Mouse (Mus musculus) limb, embryonic 12.5 days (tissue): Measurements from ENCODE around the gene Slc22a7. TPM values are rescaled to one million over a fixed set of nuclear protein-coding genes. Genes with fewer than 3 reads are reported as not detected.
A peak's percentile ranks its signal among the peaks of the same experiment; 100 is the strongest.

Source experiments
- ATAC-seq: fragments of 200-750 bp; cut with Nextera tagmentation; 2 replicates; pipeline ENCODE4 v1.8.0; 2017; ENCODE audit warnings: low read depth, moderate TSS enrichment; ENCODE audit not compliant: insufficient number of reproducible peaks, insufficient read depth, low FRiP score, low TSS enrichment
- H3K27ac ChIP-seq: fragments of 300-500 bp; sonication (generic); 2 replicates; pipeline ENCODE4 v1.5.1; 2016; ENCODE audit warnings: mild to moderate bottlenecking, moderate library complexity
- H3K27me3 ChIP-seq: fragments of 300-500 bp; sonication (generic); 2 replicates; pipeline ENCODE4 v1.6.1; 2016; ENCODE audit warnings: mild to moderate bottlenecking, moderate library complexity
- H3K36me3 ChIP-seq: fragments of 300-500 bp; sonication (generic); 2 replicates; pipeline ENCODE4 v1.6.1; 2016; ENCODE audit warnings: mild to moderate bottlenecking, moderate library complexity
- H3K4me1 ChIP-seq: fragments of 300-500 bp; sonication (generic); replicated peaks from 2 replicates; pipeline ENCODE4 v1.6.1; 2016
- H3K4me2 ChIP-seq: fragments of 300-500 bp; sonication (generic); 2 replicates; pipeline ENCODE4 v1.6.1; 2016; ENCODE audit warnings: mild to moderate bottlenecking, moderate library complexity
- H3K4me3 ChIP-seq: fragments of 300-500 bp; sonication (generic); replicated peaks from 2 replicates; pipeline ENCODE4 v1.5.1; 2016; ENCODE audit warnings: mild to moderate bottlenecking
- H3K9ac ChIP-seq: fragments of 300-500 bp; sonication (generic); replicated peaks from 2 replicates; pipeline ENCODE4 v1.6.1; 2016; ENCODE audit warnings: mild to moderate bottlenecking, moderate library complexity
- H3K9me3 ChIP-seq: fragments of 300-500 bp; sonication (generic); 2 replicates; pipeline ENCODE4 v1.6.1; 2016; ENCODE audit warnings: mild to moderate bottlenecking, moderate library complexity
- WGBS: fragments of 180-500 bp; shearing (Covaris S2); methylation state at CpG from one replicate; pipeline ENCODE4 v1.1.7; 2016; 5-methylcytosine and 5-hydroxymethylcytosine counted together
- polyA plus RNA-seq: library from polyadenylated mRNA; unstranded; fragments of >200 nt; fragmentation: Nextera tagmentation; extraction: Ambion mirVana; gene quantifications from 2 replicates; pipeline ENCODE4 v1.2.1, GENCODE M21; 2016

Gene Slc22a7
- polyA plus RNA-seq, 1 experiment from 2014 or later, result not detected

GRCm38 (mm10) chr17:46460673-46461072, 22.4 kb upstream of the Slc22a7 start:
- Histone ChIP-seq H3K4me3 (peak overlapping the region; percentile 37), H3K4me2 (peak overlapping the region; percentile 60), H3K9me3 (no peaks in the 10 kb centered on the region), H3K36me3 (no peaks in the 10 kb centered on the region), H3K4me1 (peaks cover 13% of the 10 kb centered on the region), H3K27me3 (peaks cover 80% of the 10 kb centered on the region), H3K9ac (peak overlapping the region; percentile 45; the same call in 1 of the 2 replicates), H3K27ac (no peak overlapping the region)
- no peak for ATAC-seq
- 1% methylated on average over 32 of the region's 32 CpGs for WGBS

GRCm38 (mm10) chr17:46458439-46458838, 20.2 kb upstream of the Slc22a7 start:
- Histone ChIP-seq H3K27ac (no peak overlapping the region), H3K4me3 (no peak overlapping the region), H3K36me3 (no peaks in the 10 kb centered on the region), H3K9ac (no peak overlapping the region), H3K27me3 (peaks cover 93% of the 10 kb centered on the region), H3K4me1 (peaks cover 34% of the 10 kb centered on the region), H3K4me2 (no peak overlapping the region), H3K9me3 (no peaks in the 10 kb centered on the region)
- WGBS, result 43% methylated on average over 3 of the region's 3 CpGs
- ATAC-seq, result no peak

- H3K4me1 ChIP-seq, result peaks cover 41% of the 10 kb centered on the region
- no peaks in the 10 kb centered on the region for H3K36me3 ChIP-seq
- no peak for ATAC-seq
- peaks cover 98% of the 10 kb centered on the region for H3K27me3 ChIP-seq
- H3K4me2 ChIP-seq, result no peak overlapping the region
- no peaks in the 10 kb centered on the region for H3K9me3 ChIP-seq
- no peak overlapping the region for H3K9ac ChIP-seq
- no peak overlapping the region for H3K27ac ChIP-seq
- no peak overlapping the region for H3K4me3 ChIP-seq
- 9% methylated on average over 10 of the region's 10 CpGs for WGBS
Observed at GRCm38 (mm10) chr17:46457791-46458190, 19.5 kb upstream of the Slc22a7 start.

- Histone ChIP-seq H3K4me3 (peak overlapping the region; percentile 50), H3K4me1 (peaks cover 34% of the 10 kb centered on the region), H3K4me2 (peak overlapping the region; percentile 91), H3K36me3 (no peaks in the 10 kb centered on the region), H3K9ac (peak overlapping the region; percentile 56), H3K27me3 (peaks cover 84% of the 10 kb centered on the region), H3K9me3 (no peaks in the 10 kb centered on the region; the same call in 1 of the 2 replicates), H3K27ac (no peak overlapping the region)
- 0 out of 2 replicates have a peak, but pooled peaks have one; percentile 52 for ATAC-seq
- WGBS, result under 1% methylated on average over 29 of the region's 33 CpGs
Observed at GRCm38 (mm10) chr17:46455110-46455691, 16.9 kb upstream of the Slc22a7 start.

- WGBS, result 2% methylated on average over 9 of the region's 9 CpGs
- Histone ChIP-seq H3K9ac (peak overlapping the region; percentile 56), H3K4me3 (peak overlapping the region; percentile 50), H3K4me1 (peaks cover 34% of the 10 kb centered on the region), H3K36me3 (no peaks in the 10 kb centered on the region), H3K9me3 (no peaks in the 10 kb centered on the region; the same call in 1 of the 2 replicates), H3K27me3 (peaks cover 82% of the 10 kb centered on the region), H3K27ac (no peak overlapping the region), H3K4me2 (peak overlapping the region; percentile 91)
- no peak for ATAC-seq
Observed at GRCm38 (mm10) chr17:46454539-46454938, 16.3 kb upstream of the Slc22a7 start.

GRCm38 (mm10) chr17:46453970-46454411, 15.7 kb upstream of the Slc22a7 start:
- peak overlapping the region; percentile 91 for H3K4me2 ChIP-seq
- H3K27me3 ChIP-seq, result peaks cover 77% of the 10 kb centered on the region
- H3K36me3 ChIP-seq, result no peaks in the 10 kb centered on the region
- 2% methylated on average over 26 of the region's 26 CpGs for WGBS
- H3K9ac ChIP-seq, result peak overlapping the region; percentile 59
- H3K4me1 ChIP-seq, result peaks cover 34% of the 10 kb centered on the region
- no peak overlapping the region for H3K27ac ChIP-seq
- no peaks in the 10 kb centered on the region; the same call in 1 of the 2 replicates for H3K9me3 ChIP-seq
- H3K4me3 ChIP-seq, result peak overlapping the region; percentile 50
- ATAC-seq, result no peak

- WGBS, result 5% methylated on average over 13 of the region's 13 CpGs
- peaks cover 34% of the 10 kb centered on the region for H3K4me1 ChIP-seq
- no peak overlapping the region; the same call in 1 of the 2 replicates for H3K9ac ChIP-seq
- ATAC-seq, result no peak
- H3K4me3 ChIP-seq, result peak overlapping the region; percentile 50; the same call in 1 of the 2 replicates
- peak overlapping the region; percentile 91 for H3K4me2 ChIP-seq
- H3K9me3 ChIP-seq, result no peaks in the 10 kb centered on the region; the same call in 1 of the 2 replicates
- no peaks in the 10 kb centered on the region for H3K36me3 ChIP-seq
- H3K27ac ChIP-seq, result no peak overlapping the region
- H3K27me3 ChIP-seq, result peaks cover 71% of the 10 kb centered on the region
Observed at GRCm38 (mm10) chr17:46453302-46453948, 15.2 kb upstream of the Slc22a7 start.

- peaks cover 64% of the 10 kb centered on the region for H3K27me3 ChIP-seq
- 27% methylated on average over 5 of the region's 5 CpGs for WGBS
Observed at GRCm38 (mm10) chr17:46452683-46453082, 14.4 kb upstream of the Slc22a7 start.

GRCm38 (mm10) chr17:46446264-46446663, 8.0 kb upstream of the Slc22a7 start:
- H3K27ac ChIP-seq, result no peak overlapping the region
- H3K4me2 ChIP-seq, result no peak overlapping the region
- ATAC-seq, result no peak
- H3K9me3 ChIP-seq, result no peaks in the 10 kb centered on the region; the same call in 1 of the 2 replicates
- no peak overlapping the region for H3K4me3 ChIP-seq
- no peak overlapping the region for H3K9ac ChIP-seq
- 91% methylated on average over 16 of the region's 16 CpGs for WGBS
- no peaks in the 10 kb centered on the region for H3K36me3 ChIP-seq
- H3K4me1 ChIP-seq, result peaks cover 22% of the 10 kb centered on the region
- peaks cover 68% of the 10 kb centered on the region for H3K27me3 ChIP-seq

More at GRCm38 (mm10) chr17:46452683-46453082, 14.4 kb upstream of the Slc22a7 start:
- no peaks in the 10 kb centered on the region; the same call in 1 of the 2 replicates for H3K9me3 ChIP-seq
- H3K4me3 ChIP-seq, result no peak overlapping the region
- H3K4me1 ChIP-seq, result peaks cover 34% of the 10 kb centered on the region
- ATAC-seq, result no peak
- H3K9ac ChIP-seq, result no peak overlapping the region
- no peaks in the 10 kb centered on the region for H3K36me3 ChIP-seq
- no peak overlapping the region for H3K27ac ChIP-seq
- no peak overlapping the region for H3K4me2 ChIP-seq

- no peaks in the 10 kb centered on the region for H3K36me3 ChIP-seq
- WGBS, result 2% methylated on average over 50 of the region's 50 CpGs
- H3K9me3 ChIP-seq, result no peaks in the 10 kb centered on the region
- H3K4me1 ChIP-seq, result peaks cover 22% of the 10 kb centered on the region
- H3K4me3 ChIP-seq, result peak overlapping the region; percentile 40
- H3K9ac ChIP-seq, result peak overlapping the region; percentile 42
- H3K27ac ChIP-seq, result no peak overlapping the region
- no peak for ATAC-seq
- H3K4me2 ChIP-seq, result peak overlapping the region; percentile 70
- peaks cover 74% of the 10 kb centered on the region for H3K27me3 ChIP-seq
Observed at GRCm38 (mm10) chr17:46444839-46445579, 6.8 kb upstream of the Slc22a7 start.

- Histone ChIP-seq H3K4me1 (peaks cover 17% of the 10 kb centered on the region; the same call in 1 of the 2 replicates), H3K27me3 (peaks cover 75% of the 10 kb centered on the region), H3K9ac (no peak overlapping the region), H3K4me3 (no peak overlapping the region), H3K36me3 (no peaks in the 10 kb centered on the region), H3K4me2 (no peak overlapping the region), H3K27ac (no peak overlapping the region), H3K9me3 (no peaks in the 10 kb centered on the region)
- ATAC-seq, result no peak
- WGBS, result 93% methylated on average over 10 of the region's 10 CpGs
Observed at GRCm38 (mm10) chr17:46439176-46439575, 919 bp upstream of the Slc22a7 start.
